Mouse (Mus musculus) ES-E14 (cell line): ENCODE measurements around the gene Grin2b.

ENCODE experiments used
- CHD2 ChIP-seq: IDR thresholded peaks from 2 replicates; pipeline ENCODE4 v1.6.1; 2014; ENCODE audit warnings: mild to moderate bottlenecking, low read depth, low read length, inconsistent platforms
- HCFC1 ChIP-seq: IDR thresholded peaks from 2 replicates; pipeline ENCODE4 v1.6.1; 2012; ENCODE audit warnings: low read length, inconsistent platforms, borderline replicate concordance; ENCODE audit not compliant: insufficient read depth
- ZC3H11A ChIP-seq: IDR thresholded peaks from 2 replicates; pipeline ENCODE4 v1.6.1; 2012; ENCODE audit warnings: low read depth, mild to moderate bottlenecking, inconsistent platforms, low read length, borderline replicate concordance
- ZNF384 ChIP-seq: IDR thresholded peaks from 2 replicates; pipeline ENCODE4 v1.6.1; 2012; ENCODE audit warnings: low read depth, low read length, inconsistent platforms

- TF ChIP-seq ZNF384 (no peak), ZC3H11A (no peak), CHD2 (no peak), HCFC1 (no peak)
Observed at GRCm38 (mm10) chr6:135692533-135692932, 480.8 kb downstream of the Grin2b start.
